Mouse (Mus musculus): ENCODE data around the gene Dnaaf3. TPM values are rescaled to one million over a fixed set of nuclear protein-coding genes. Genes with fewer than 3 reads are reported as not detected.

Gene Dnaaf3
- total RNA-seq, 2 experiments from 2014 or later: not detected

- no peak for ATAC-seq (replicated peaks; ENCODE audit: low FRiP score, poor library complexity, severe bottlenecking)
Measured at GRCm38 (mm10) chr7:4502421-4503090, 29.7 kb downstream of the Dnaaf3 start.

DNA sequence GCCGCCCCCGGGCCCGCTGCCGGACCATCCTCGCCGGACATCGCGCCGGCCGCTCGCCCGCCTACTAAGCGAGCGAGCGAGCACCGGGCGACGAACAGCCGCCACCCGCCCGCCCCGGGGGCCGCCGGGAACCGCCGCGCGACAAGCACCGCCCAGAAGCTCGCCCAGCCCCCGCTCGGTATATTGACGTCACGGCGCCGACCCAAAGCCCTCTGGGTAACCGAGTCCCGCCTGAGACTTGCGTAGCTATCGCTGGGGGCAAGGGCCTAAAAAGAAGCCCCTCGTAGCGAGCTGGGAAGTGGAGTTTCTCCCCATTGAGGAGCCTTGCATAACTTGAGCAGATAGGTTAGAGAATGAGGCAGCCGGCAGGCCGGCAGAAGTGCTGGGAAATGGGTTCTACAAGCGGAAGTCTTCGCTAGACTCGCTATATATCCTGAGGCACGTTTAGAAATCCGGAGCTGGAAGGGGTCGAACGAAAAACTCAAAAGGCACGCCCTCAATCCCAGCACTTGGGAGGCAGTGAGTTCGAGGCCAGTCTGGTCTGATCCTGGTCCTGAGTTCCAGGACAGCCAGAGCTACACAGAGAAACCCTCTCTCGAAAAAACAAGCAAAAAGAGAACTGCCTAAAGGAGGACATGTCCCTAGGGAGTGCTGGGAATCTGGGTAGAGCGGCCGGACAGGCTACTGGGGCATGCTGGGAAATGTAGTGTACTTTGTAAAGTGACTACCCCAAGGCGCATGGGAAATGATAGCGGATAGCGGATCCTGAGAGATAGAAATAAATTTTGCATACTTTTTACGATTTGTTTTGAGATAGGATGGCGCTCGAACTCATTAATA is 30.5 kb downstream of the Dnaaf3 start, which contains the start of gene Ppp1r12c:
TSS of gene Ppp1r12c (minus strand) at position 123 of the 840 bp plus-strand sequence.
- peak; percentile 91 for ATAC-seq (replicated peaks; ENCODE audit: low FRiP score, poor library complexity, severe bottlenecking)

- peak; percentile 58 for ATAC-seq (replicated peaks; ENCODE audit: low FRiP score, poor library complexity, severe bottlenecking)
Measured at GRCm38 (mm10) chr7:4500892-4501471, 31.3 kb downstream of the Dnaaf3 start.

DNA sequence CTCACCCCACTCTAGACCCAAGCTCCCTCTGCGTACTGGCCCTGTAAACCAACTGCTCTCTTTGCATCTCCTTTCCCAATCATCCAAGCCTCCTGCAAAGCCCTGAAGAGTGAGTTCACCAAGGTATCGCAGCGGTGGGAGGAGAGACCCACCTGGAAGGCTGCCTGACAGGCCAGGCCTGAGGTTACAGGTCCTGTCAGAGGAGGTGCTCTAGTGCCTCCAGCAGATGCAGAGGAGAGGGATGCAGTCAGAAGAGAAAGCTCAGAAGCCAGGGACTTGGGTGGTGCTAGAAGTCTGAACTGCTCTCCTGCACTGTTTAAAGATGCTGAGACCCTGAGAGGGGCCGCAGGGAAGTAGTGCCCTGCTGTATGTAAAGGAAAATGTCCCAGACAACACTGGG is 33.2 kb downstream of the Dnaaf3 start:
- no peak for ATAC-seq (replicated peaks; ENCODE audit: low FRiP score, poor library complexity, severe bottlenecking)

- no peak for ATAC-seq (replicated peaks; ENCODE audit: low FRiP score, poor library complexity, severe bottlenecking)
Measured at GRCm38 (mm10) chr7:4498251-4498650, 34.0 kb downstream of the Dnaaf3 start.

DNA sequence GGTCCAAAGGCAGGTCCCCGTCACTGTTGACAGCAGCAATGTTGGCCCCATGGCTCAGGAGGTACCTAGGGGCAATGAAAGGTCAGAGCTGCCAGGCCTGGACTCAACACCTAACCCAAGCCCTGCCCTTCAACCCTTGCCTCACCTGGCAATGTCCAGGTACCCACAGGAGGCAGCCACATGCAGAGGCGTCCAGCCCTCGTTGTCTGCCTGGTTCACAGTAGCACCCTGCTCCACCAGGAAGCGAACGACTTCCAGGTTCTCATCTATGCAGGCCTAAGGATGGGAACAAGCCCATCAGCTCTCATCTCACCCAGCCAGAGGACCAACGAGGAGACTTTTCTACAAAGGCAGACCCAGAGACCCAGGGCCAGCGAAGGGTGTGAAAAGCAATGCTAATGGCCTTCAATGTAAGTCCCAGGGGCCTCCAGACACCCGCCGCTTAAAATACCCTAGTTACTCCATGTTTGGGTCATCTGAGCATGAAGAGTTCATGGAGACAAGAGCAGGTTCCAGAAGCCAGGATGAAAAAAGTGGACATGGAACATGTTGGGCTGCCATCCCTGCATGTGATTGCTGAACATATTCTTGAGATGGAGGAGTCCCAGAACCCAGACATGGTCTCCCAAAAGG is 34.9 kb downstream of the Dnaaf3 start:
- no peak for ATAC-seq (replicated peaks; ENCODE audit: low FRiP score, poor library complexity, severe bottlenecking)

GRCm38 (mm10) chr7:4496468-4496867 is 35.8 kb downstream of the Dnaaf3 start:
- no peak for ATAC-seq (replicated peaks; ENCODE audit: low FRiP score, poor library complexity, severe bottlenecking)

DNA sequence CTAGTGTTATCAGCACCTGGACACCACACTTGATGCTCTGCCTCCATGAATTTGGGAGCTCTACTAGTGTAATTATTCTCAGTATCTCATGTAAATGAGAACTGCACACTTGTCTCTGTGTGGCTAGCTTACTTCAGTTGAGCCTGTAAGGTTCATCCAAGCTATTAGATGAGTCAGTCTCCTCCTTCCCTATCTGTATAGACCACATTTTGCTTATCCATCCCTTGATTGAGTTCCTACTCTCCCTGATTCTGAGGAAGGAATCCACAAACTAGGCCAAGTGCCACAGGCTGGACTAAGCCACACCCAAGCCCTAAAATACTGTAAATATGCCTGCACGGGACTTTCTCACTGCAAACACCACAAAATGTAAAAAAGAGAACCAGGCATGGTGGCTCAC is 38.3 kb downstream of the Dnaaf3 start:
- no peak for ATAC-seq (replicated peaks; ENCODE audit: low FRiP score, poor library complexity, severe bottlenecking)

DNA sequence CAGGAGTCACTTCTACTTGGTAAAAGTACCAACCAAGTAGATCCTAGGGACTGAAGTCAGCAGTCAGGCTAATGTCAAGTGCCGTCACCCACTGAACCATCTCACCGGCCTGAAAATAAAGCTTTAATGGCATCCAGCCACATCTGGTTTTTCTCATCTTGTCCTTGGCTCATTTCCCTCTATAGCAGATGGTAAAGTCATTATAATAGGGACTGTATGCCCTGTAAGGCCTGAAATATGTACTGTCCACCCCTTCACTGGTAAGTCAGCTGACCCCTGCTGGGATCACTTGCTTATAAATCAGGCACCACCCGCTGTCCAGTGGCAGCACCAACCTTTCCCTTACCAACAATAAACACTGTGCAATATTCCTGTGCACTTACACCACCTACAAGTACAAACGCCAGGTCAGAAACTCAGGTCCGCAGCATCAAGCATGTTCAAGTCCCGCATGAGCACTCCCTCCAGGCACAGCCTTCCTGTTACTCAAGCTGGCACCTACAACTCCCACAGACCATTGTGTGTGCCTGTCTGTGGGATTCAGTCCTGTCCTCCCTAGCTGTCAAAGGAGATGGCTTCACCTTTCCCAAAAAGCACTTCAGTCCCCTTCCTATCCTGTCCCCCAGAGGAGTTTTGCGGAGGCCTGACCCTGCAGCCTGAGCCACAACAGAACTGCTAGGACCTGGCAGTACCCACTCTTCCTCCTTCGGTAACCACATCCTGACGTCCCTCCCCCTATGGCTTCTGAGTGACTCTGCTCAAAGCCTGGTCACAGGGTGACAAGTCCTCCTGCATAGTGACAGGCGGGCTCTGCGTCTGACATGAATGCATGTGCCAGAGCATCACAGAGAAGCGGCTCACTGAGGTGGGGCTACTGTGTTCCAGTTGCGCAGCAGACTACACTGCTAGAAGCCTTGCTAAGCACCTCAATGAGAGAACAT is 39.7 kb downstream of the Dnaaf3 start:
- no peak for ATAC-seq (replicated peaks; ENCODE audit: low FRiP score, poor library complexity, severe bottlenecking)

DNA sequence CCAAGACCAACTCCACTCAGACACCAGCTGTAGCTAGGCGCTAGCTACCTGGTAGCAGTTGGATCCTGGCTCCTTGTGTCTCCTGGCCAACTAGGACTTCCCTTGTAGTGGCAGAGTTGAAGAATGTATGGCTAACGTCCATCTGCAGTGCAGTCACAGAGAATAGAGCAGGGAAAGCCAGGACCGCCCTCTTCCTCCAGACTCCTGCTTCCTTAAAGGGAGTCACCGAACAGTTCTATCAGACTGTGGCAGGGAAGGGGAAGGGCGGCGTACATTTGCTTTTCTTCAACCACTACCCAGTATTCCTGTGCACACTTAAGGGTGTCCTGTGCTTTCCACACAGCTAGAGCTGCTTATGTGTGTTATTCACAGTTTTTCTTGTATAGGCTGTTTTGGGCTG is 40.9 kb downstream of the Dnaaf3 start:
- ATAC-seq (replicated peaks; ENCODE audit: low FRiP score, poor library complexity, severe bottlenecking): no peak

DNA sequence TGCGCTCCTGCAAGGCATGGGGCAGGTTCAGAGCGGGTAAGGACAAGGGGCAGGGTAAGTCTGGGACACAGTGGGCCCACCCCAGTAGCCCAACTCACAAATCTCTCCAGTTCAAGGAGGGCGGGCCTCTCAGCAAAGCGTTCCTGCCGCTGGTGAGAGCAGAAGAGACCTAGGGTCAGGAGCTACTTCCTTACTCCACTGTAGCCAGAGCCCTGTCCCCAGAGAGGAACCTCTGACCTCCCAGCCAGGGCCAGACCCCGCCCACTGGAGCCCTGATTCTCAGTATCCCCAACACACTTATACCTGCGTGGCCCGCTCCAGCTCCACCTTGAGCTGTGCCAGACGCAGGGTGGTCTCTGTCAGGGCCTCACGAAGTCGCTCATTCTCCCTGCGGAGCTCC is 50.0 kb downstream of the Dnaaf3 start:
- ATAC-seq (replicated peaks; ENCODE audit: low FRiP score, poor library complexity, severe bottlenecking): no peak; the same call in 1 of the 2 replicates

- ATAC-seq (replicated peaks; ENCODE audit: low FRiP score, poor library complexity, severe bottlenecking): no peak
Measured at GRCm38 (mm10) chr7:4479674-4480073, 52.6 kb downstream of the Dnaaf3 start.

GRCm38 (mm10) chr7:4478796-4479291 is 53.4 kb downstream of the Dnaaf3 start:
- no peak for ATAC-seq (replicated peaks; ENCODE audit: low FRiP score, poor library complexity, severe bottlenecking)

DNA sequence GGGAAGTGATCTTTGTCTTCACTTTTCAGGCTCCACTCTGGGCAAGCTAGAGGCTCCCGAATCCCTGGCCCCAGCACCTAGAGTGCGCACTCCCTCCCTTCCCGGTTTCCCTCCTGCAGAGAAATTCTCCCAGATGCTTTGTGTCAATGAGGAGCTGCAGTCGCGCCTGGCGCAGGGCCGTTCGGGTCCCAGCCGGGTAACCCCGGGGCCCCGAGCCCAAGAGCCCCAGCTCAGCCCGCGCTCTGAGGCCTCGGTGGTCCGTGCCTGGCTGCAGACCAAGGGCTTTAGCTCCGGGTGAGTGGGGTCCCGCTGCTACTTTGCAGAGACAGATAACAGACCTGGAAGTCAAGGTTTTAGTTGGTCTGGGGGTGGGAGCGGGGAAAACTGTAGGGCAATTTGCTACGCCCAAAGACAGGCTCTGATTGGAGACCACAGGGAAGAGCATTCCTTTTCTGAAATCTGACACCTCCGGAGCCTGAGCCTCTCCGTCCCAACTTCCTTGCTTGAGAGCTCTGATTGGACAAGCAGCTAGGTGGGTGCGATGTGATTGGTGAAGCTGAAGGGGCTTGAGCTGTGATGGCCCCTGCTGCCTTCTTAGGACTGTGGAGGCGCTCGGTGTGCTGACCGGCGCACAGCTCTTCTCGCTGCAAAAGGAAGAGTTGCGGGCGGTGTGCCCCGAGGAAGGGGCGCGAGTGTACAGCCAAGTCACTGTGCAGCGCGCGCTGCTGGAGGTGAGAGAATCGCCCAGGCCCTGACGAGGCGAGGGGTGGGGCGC is 54.0 kb downstream of the Dnaaf3 start:
- no peak for ATAC-seq (replicated peaks; ENCODE audit: low FRiP score, poor library complexity, severe bottlenecking)

- no peak for ATAC-seq (replicated peaks; ENCODE audit: low FRiP score, poor library complexity, severe bottlenecking)
Measured at GRCm38 (mm10) chr7:4473940-4474339, 58.3 kb downstream of the Dnaaf3 start.

All from erythroid progenitor cell, adult 5-6 weeks (primary cell).